Mouse (Mus musculus): ENCODE measurements around the gene Egfl7. TPM values are rescaled to one million over a fixed set of nuclear protein-coding genes. Genes with fewer than 3 reads are reported as not detected.

Gene Egfl7
- polyA plus RNA-seq, 1 experiment from 2014 or later = 120 TPM

DNA sequence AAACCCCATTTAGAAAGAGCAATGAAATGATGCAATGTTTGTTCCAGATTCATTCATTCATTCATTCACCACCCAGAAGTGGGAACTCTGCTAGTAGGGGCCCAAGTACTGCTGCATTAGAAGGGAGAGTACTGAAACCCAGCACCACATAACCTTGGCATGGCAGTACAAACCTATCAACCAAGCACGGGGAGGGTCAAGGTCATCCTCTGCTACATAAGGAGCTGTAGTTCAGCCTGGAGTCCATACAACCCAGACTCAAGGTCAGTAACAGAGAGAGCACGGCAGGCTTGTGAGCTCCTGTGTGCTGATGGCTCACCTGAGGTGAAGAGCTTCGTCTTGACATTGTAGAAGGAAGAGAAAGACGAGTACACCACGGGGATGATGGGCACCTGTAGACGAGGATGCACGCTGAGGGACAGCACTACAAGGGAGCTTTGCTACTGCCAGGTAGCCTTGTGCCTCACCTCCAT, 14.7 kb downstream of the Egfl7 start:
- Histone ChIP-seq H3K27me3 (replicated peaks) (no peaks in the 10 kb centered on the region), H3K4me1 (peaks cover 16% of the 10 kb centered on the region), H3K9ac (no peak overlapping the region), H3K27ac (peak overlapping the region; percentile 53), H3K36me3 (peaks cover 52% of the 10 kb centered on the region), H3K9me3 (replicated peaks) (no peaks in the 10 kb centered on the region), H3K4me3 (no peak overlapping the region), H3K4me2 (no peak overlapping the region)
- 76% methylated on average over 7 of the region's 7 CpGs for WGBS (ENCODE audit: insufficient replicate concordance)
- ATAC-seq = peak; percentile 25

DNA sequence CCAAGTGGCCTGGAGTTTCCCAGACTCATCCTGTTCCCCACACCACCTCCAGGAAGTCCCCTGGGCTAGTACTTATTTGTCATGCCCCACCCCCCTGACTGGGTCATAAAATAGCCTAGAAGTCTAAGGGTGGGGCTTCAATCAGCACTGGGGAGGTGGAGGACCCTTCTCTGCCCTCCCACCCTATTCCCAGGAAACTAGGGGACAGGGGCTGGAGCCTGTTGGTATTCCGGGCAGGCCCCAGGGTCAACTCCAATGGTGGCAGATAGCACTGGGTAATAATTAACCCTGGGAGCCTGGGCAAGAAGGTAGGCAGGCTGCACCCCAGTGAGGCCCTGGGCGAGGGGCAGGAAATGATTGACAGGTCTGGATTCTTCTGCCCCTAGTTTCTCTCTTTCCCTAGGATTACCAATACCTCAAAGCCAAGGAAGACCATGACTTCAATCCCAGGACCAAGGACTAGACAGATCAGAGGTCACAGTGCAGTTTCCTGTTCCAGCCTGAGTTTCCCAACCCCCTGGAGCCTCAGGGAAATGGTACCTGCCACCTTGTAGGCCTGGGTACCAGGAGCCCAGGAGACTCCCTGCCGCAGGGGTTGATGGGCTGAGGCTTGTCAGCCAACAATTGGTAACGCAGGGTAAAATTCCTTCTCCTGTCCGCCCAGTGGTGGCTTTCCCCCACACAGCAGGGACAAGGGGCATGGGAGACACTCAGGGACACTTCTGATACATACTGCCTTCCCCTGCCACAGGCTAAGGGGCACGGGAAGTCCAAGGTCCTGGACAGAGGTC, 15.3 kb downstream of the Egfl7 start:
- no peaks in the 10 kb centered on the region for H3K9me3 ChIP-seq (replicated peaks)
- peaks cover 23% of the 10 kb centered on the region for H3K4me1 ChIP-seq
- H3K36me3 ChIP-seq = peaks cover 47% of the 10 kb centered on the region
- ATAC-seq = peak; percentile 24
- H3K27ac ChIP-seq = peak overlapping the region; percentile 53
- H3K4me2 ChIP-seq = no peak overlapping the region
- H3K9ac ChIP-seq = no peak overlapping the region
- H3K4me3 ChIP-seq = no peak overlapping the region
- WGBS (ENCODE audit: insufficient replicate concordance) = 60% methylated on average over 6 of the region's 6 CpGs
- no peaks in the 10 kb centered on the region for H3K27me3 ChIP-seq (replicated peaks)

DNA sequence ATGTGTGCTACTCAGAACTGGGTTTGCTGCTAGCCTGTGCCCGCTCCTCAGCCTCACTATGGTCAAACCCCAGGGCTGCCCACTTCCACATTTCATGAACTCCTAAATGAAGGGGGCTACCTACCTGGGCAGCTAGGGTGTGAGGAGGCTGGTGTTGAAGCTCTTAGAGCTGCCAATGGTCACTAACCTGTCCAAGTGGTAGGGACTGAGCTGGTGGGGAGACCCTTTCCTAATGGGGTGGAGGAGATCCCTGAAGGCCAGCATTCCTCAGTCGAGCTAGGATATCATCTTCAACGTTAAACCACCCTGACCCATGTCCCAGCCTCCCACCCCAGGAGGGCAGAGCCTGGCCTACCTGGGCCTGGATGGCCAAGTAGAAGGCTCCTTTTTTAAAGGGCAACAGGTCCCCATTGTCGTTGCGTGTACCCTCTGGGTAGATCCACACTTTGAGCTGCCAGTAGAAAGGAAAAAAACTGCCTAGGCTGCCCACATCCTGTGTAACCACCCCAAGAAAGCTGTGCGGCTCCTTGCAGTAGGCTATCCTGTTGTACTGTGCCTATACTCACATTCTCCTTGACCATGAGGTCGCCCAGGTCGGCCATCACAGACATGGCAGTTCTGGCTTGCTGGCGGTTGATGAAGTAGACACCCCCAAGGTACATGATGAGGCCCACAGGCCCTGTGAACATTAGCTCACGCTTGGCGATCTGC, 16.1 kb downstream of the Egfl7 start:
- no peak for ATAC-seq
- Histone ChIP-seq H3K4me3 (no peak overlapping the region), H3K27ac (peak overlapping the region; percentile 53), H3K27me3 (replicated peaks) (no peaks in the 10 kb centered on the region), H3K4me1 (peaks cover 26% of the 10 kb centered on the region), H3K9me3 (replicated peaks) (no peaks in the 10 kb centered on the region), H3K9ac (no peak overlapping the region), H3K36me3 (peaks cover 39% of the 10 kb centered on the region), H3K4me2 (no peak overlapping the region)
- 70% methylated on average over 11 of the region's 11 CpGs for WGBS (ENCODE audit: insufficient replicate concordance)

DNA sequence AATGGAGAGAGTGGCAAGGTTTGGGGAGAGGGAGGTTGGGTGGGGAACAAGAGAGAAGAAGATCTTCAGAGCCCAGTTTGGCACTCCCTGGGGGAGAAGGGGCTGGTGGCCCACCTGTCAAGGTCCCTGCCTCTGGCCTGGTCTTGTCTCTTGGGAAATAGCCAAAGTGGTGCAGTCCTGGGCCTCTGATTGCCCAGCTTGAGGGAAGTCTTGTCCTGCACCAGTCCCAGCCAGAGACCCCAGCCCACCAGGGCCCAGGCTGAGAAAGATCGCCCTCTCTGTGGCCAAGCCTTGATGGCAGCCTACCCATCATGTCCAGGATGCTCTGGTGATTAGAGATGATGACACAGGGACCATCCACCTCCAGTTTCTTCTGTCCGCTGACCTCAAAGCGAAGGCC, 17.1 kb downstream of the Egfl7 start:
- peaks cover 33% of the 10 kb centered on the region for H3K4me1 ChIP-seq
- no peak for ATAC-seq

DNA sequence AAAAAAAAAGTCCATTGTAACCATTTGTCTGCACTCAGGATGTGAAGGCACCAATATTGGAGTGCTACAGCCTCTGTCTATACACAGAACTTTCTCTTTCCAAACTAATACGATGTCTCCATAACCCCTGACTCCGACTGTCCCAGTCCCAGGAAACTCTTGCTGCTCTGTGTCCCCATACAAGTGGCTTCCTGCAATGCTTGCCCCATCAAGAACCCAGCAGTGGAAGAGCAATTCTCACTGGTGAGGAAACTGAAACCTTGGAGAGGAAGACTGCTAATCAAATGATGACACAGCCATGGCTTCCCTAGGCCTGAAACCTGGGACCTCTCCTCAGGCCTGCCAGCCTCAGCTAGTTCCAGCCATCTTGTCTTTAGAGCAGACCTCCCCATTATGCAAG, 18.0 kb downstream of the Egfl7 start:
- peaks cover 3% of the 10 kb centered on the region for H3K27me3 ChIP-seq (replicated peaks)
- peaks cover 42% of the 10 kb centered on the region for H3K4me1 ChIP-seq
- 93% methylated on average over 2 of the region's 2 CpGs for WGBS (ENCODE audit: insufficient replicate concordance)
- no peak overlapping the region for H3K9ac ChIP-seq
- no peak for ATAC-seq
- H3K9me3 ChIP-seq (replicated peaks) = no peaks in the 10 kb centered on the region
- H3K36me3 ChIP-seq = peaks cover 20% of the 10 kb centered on the region
- no peak overlapping the region for H3K27ac ChIP-seq
- no peak overlapping the region for H3K4me2 ChIP-seq
- H3K4me3 ChIP-seq = no peak overlapping the region

More for the DNA sequence above, 17.1 kb downstream of the Egfl7 start:
- no peaks in the 10 kb centered on the region for H3K27me3 ChIP-seq (replicated peaks)
- H3K9ac ChIP-seq = no peak overlapping the region
- no peak overlapping the region for H3K4me2 ChIP-seq
- no peak overlapping the region for H3K4me3 ChIP-seq
- H3K27ac ChIP-seq = no peak overlapping the region
- WGBS (ENCODE audit: insufficient replicate concordance) = 75% methylated on average over 3 of the region's 3 CpGs
- no peaks in the 10 kb centered on the region for H3K9me3 ChIP-seq (replicated peaks)
- H3K36me3 ChIP-seq = peaks cover 29% of the 10 kb centered on the region

GRCm38 (mm10) chr2:26598462-26598861, 18.6 kb downstream of the Egfl7 start:
- Histone ChIP-seq H3K27ac (no peak overlapping the region), H3K4me3 (no peak overlapping the region), H3K36me3 (peaks cover 14% of the 10 kb centered on the region), H3K4me1 (peaks cover 48% of the 10 kb centered on the region), H3K4me2 (no peak overlapping the region), H3K9ac (no peak overlapping the region), H3K27me3 (replicated peaks) (peaks cover 9% of the 10 kb centered on the region), H3K9me3 (replicated peaks) (no peaks in the 10 kb centered on the region)
- no peak for ATAC-seq
- 59% methylated on average over 3 of the region's 3 CpGs for WGBS (ENCODE audit: insufficient replicate concordance)

- 68% methylated on average over 4 of the region's 4 CpGs for WGBS (ENCODE audit: insufficient replicate concordance)
- Histone ChIP-seq H3K9ac (no peak overlapping the region), H3K4me2 (no peak overlapping the region), H3K9me3 (replicated peaks) (no peaks in the 10 kb centered on the region), H3K27ac (peak overlapping the region; percentile 49), H3K4me3 (no peak overlapping the region), H3K27me3 (replicated peaks) (peaks cover 24% of the 10 kb centered on the region), H3K36me3 (peaks cover 3% of the 10 kb centered on the region), H3K4me1 (peaks cover 56% of the 10 kb centered on the region)
- no peak for ATAC-seq
Measured at GRCm38 (mm10) chr2:26599965-26600364, 20.2 kb downstream of the Egfl7 start.

GRCm38 (mm10) chr2:26600664-26601063, 20.9 kb downstream of the Egfl7 start:
- Histone ChIP-seq H3K9ac (no peak overlapping the region), H3K27ac (peak overlapping the region; percentile 49), H3K4me3 (no peak overlapping the region), H3K9me3 (replicated peaks) (no peaks in the 10 kb centered on the region), H3K27me3 (replicated peaks) (peaks cover 30% of the 10 kb centered on the region), H3K36me3 (no peaks in the 10 kb centered on the region; the same call in none of the 2 replicates), H3K4me1 (peaks cover 56% of the 10 kb centered on the region), H3K4me2 (no peak overlapping the region)
- WGBS (ENCODE audit: insufficient replicate concordance) = 63% methylated on average over 2 of the region's 2 CpGs
- peak; percentile 33 for ATAC-seq

GRCm38 (mm10) chr2:26601595-26601994, 21.8 kb downstream of the Egfl7 start:
- H3K9ac ChIP-seq = no peak overlapping the region
- no peak overlapping the region for H3K27ac ChIP-seq
- WGBS (ENCODE audit: insufficient replicate concordance) = 71% methylated on average over 1 of the region's 1 CpGs
- peaks cover 50% of the 10 kb centered on the region for H3K4me1 ChIP-seq
- H3K9me3 ChIP-seq (replicated peaks) = no peaks in the 10 kb centered on the region
- H3K27me3 ChIP-seq (replicated peaks) = peaks cover 37% of the 10 kb centered on the region
- ATAC-seq = no peak
- no peak overlapping the region for H3K4me2 ChIP-seq
- H3K36me3 ChIP-seq = no peaks in the 10 kb centered on the region; the same call in 1 of the 2 replicates
- no peak overlapping the region for H3K4me3 ChIP-seq

- WGBS (ENCODE audit: insufficient replicate concordance) = 73% methylated on average over 5 of the region's 5 CpGs
- peaks cover 60% of the 10 kb centered on the region for H3K4me1 ChIP-seq
Measured at GRCm38 (mm10) chr2:26602631-26603030, 22.8 kb downstream of the Egfl7 start.

GRCm38 (mm10) chr2:26603159-26603558, 23.3 kb downstream of the Egfl7 start:
- Histone ChIP-seq H3K27me3 (replicated peaks) (peaks cover 47% of the 10 kb centered on the region), H3K27ac (peak overlapping the region; percentile 72), H3K36me3 (no peaks in the 10 kb centered on the region), H3K4me1 (peaks cover 64% of the 10 kb centered on the region), H3K9ac (peak overlapping the region; percentile 71), H3K9me3 (replicated peaks) (no peaks in the 10 kb centered on the region), H3K4me3 (peak overlapping the region; percentile 63), H3K4me2 (peak overlapping the region; percentile 90)
- WGBS (ENCODE audit: insufficient replicate concordance) = 9% methylated on average over 6 of the region's 6 CpGs
- no peak for ATAC-seq

More at GRCm38 (mm10) chr2:26602631-26603030, 22.8 kb downstream of the Egfl7 start:
- no peak overlapping the region for H3K27ac ChIP-seq
- H3K4me3 ChIP-seq = peak overlapping the region; percentile 63
- peaks cover 46% of the 10 kb centered on the region for H3K27me3 ChIP-seq (replicated peaks)
- no peaks in the 10 kb centered on the region for H3K36me3 ChIP-seq
- ATAC-seq = no peak
- peak overlapping the region; percentile 90 for H3K4me2 ChIP-seq
- 0 out of 2 replicates have a peak overlapping the region, but pooled peaks have one; percentile 71 for H3K9ac ChIP-seq
- no peaks in the 10 kb centered on the region for H3K9me3 ChIP-seq (replicated peaks)

Measured in liver, embryonic 12.5 days (tissue).